In the genomic region with DNA sequence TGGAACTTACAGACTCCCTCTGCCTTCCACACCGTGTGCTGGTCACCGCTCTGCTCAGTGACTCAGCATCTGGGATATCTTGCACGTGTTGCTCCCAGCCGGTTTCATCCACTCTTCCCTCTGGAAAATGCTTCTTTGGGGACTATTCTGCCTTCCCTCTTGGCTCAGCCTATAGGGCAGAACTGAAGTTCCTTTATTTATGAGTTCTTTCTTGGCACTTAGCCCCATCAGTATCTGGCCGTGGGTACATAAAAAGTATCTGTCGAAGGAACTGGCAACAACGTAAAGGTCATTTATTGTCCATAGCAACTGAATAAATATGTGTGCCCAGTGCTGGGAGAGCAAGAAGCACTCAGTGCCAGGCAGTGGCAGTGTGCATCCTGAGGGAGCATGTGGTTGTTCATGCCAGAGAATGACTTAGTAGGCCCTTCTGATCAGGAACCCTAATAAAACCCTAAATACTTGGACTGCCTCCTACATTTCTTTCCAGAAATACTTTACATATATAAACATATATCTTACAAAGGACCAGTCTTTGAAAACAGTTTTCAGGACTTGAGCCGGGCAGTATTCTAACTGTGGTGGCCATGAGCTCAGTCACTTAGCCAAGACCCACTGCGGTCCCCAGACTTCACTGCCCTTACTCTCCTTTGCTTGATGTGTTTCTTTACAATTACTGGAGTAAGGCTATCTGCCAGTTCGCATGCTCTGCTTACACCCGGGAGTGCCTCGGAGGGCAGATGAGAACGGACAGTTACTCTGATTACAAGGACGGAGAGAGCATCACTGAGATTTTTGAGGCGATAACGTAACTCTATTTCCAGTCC, we compare ENCODE assay signal across 13 mouse cellular contexts.
A peak's percentile ranks its signal among the peaks of the same experiment; 100 is the strongest.
DNase-seq lines count a peak whose midpoint lies in the region; ATAC-seq and TF ChIP-seq lines count a peak whose summit lies in the region.
"Had no signal": no experiment of that assay in that cellular context is flagged by ENCODE, and none has a peak within 500 bp of the region (broad histone marks: within the 10 kb centered on the region; RNA-seq: fewer than 3 reads in every experiment).

No protein-coding gene starts in this region.

- H3K9me3 ChIP-seq in forebrain, postnatal 0 days (ENCODE audit: low read length), result no peaks in the 10 kb centered on the region
- no peaks in the 10 kb centered on the region for H3K9me3 ChIP-seq in forebrain, embryonic 11.5 days (ENCODE audit: control insufficient read depth, low read length)
- no peaks in the 10 kb centered on the region for H3K9me3 ChIP-seq in lung, embryonic 16.5 days (ENCODE audit: control insufficient read depth, low read length)
- H3K9me3 ChIP-seq in intestine, embryonic 16.5 days (ENCODE audit: control insufficient read depth, low read length), result no peaks in the 10 kb centered on the region
- H3K9me3 ChIP-seq in stomach, embryonic 15.5 days, result no peaks in the 10 kb centered on the region
- H3K9me3 ChIP-seq: liver, embryonic 13.5 days had no signal

- H3K4me2 ChIP-seq in forebrain, postnatal 0 days (ENCODE audit: low read depth), result no peak overlapping the region
- H3K4me2 ChIP-seq in forebrain, embryonic 11.5 days (ENCODE audit: low read depth, low read length, severe bottlenecking), result no peak overlapping the region
- peak overlapping the region; percentile 37 for H3K4me2 ChIP-seq in lung, embryonic 16.5 days (ENCODE audit: low read depth, low read length)
- H3K4me2 ChIP-seq in intestine, embryonic 16.5 days (ENCODE audit: low read depth, low read length), result no peak overlapping the region
- no peak overlapping the region for H3K4me2 ChIP-seq in stomach, embryonic 15.5 days
- H3K4me2 ChIP-seq: liver, embryonic 13.5 days had no signal

- peak; percentile 43 for ATAC-seq in forebrain, postnatal 0 days
- no peak for ATAC-seq in forebrain, embryonic 11.5 days (replicated peaks; ENCODE audit: low FRiP score)
- peak; percentile 56 for ATAC-seq in lung, embryonic 16.5 days (ENCODE audit: low read depth)
- peak; percentile 19; the same call in 1 of the 2 replicates for ATAC-seq in intestine, embryonic 16.5 days
- peak; percentile 42; the same call in 1 of the 2 replicates for ATAC-seq in stomach, embryonic 15.5 days (ENCODE audit: insufficient read depth, low FRiP score, low read depth)

- H3K27ac ChIP-seq in forebrain, postnatal 0 days (ENCODE audit: low read depth, low read length), result no peak overlapping the region
- no peak overlapping the region for H3K27ac ChIP-seq in forebrain, embryonic 11.5 days (ENCODE audit: low read depth, low read length)
- H3K27ac ChIP-seq in lung, embryonic 16.5 days (ENCODE audit: low read length), result peak overlapping the region; percentile 66
- H3K27ac ChIP-seq in intestine, embryonic 16.5 days (ENCODE audit: low read length), result peak overlapping the region; percentile 58
- peak overlapping the region; percentile 78 for H3K27ac ChIP-seq in stomach, embryonic 15.5 days
- H3K27ac ChIP-seq: liver, embryonic 13.5 days had no signal

- H3K9ac ChIP-seq in forebrain, postnatal 0 days, result no peak overlapping the region
- H3K9ac ChIP-seq in forebrain, embryonic 11.5 days (ENCODE audit: low read length), result no peak overlapping the region
- no peak overlapping the region for H3K9ac ChIP-seq in lung, embryonic 16.5 days (ENCODE audit: low read length)
- no peak overlapping the region for H3K9ac ChIP-seq in intestine, embryonic 16.5 days (ENCODE audit: low read depth, low read length)
- H3K9ac ChIP-seq in stomach, embryonic 15.5 days, result no peak overlapping the region
- H3K9ac ChIP-seq: liver, embryonic 13.5 days had no signal

- no peaks in the 10 kb centered on the region for H3K36me3 ChIP-seq in forebrain, postnatal 0 days (ENCODE audit: insufficient read depth)
- no peaks in the 10 kb centered on the region for H3K36me3 ChIP-seq in forebrain, embryonic 11.5 days (ENCODE audit: control insufficient read depth, insufficient read depth, low read length)
- H3K36me3 ChIP-seq in lung, embryonic 16.5 days (ENCODE audit: control insufficient read depth, insufficient read depth, low read length), result no peaks in the 10 kb centered on the region
- H3K36me3 ChIP-seq in intestine, embryonic 16.5 days (ENCODE audit: control insufficient read depth, insufficient read depth, low read length), result no peaks in the 10 kb centered on the region
- no peaks in the 10 kb centered on the region for H3K36me3 ChIP-seq in stomach, embryonic 15.5 days
- H3K36me3 ChIP-seq: liver, embryonic 13.5 days had no signal

- 56% methylated on average over 16 of the region's 16 CpGs for WGBS in forebrain, postnatal 0 days
- 92% methylated on average over 16 of the region's 16 CpGs for WGBS in forebrain, embryonic 11.5 days
- WGBS in lung, embryonic 16.5 days, result 46% methylated on average over 16 of the region's 16 CpGs
- WGBS in intestine, embryonic 16.5 days, result 63% methylated on average over 16 of the region's 16 CpGs
- WGBS in stomach, embryonic 15.5 days, result 44% methylated on average over 16 of the region's 16 CpGs

- H3K4me1 ChIP-seq in forebrain, postnatal 0 days (ENCODE audit: insufficient read depth), result no peaks in the 10 kb centered on the region
- H3K4me1 ChIP-seq in forebrain, embryonic 11.5 days (replicated peaks; ENCODE audit: control insufficient read depth, insufficient read depth, low read length), result peaks cover 5% of the 10 kb centered on the region; the same call in 1 of the 2 replicates
- H3K4me1 ChIP-seq in lung, embryonic 16.5 days (replicated peaks; ENCODE audit: control insufficient read depth, insufficient read depth, low read length), result peaks cover 18% of the 10 kb centered on the region
- H3K4me1 ChIP-seq in intestine, embryonic 16.5 days (ENCODE audit: control insufficient read depth, insufficient read depth, low read length), result peaks cover 12% of the 10 kb centered on the region
- H3K4me1 ChIP-seq in stomach, embryonic 15.5 days, result peaks cover 28% of the 10 kb centered on the region

- no peaks in the 10 kb centered on the region for H3K27me3 ChIP-seq in forebrain, postnatal 0 days (ENCODE audit: insufficient read depth, low read length)
- H3K27me3 ChIP-seq in forebrain, embryonic 11.5 days (ENCODE audit: control insufficient read depth, insufficient read depth, low read length), result no peaks in the 10 kb centered on the region
- H3K27me3 ChIP-seq in lung, embryonic 16.5 days (ENCODE audit: control insufficient read depth, insufficient read depth, low read depth, low read length), result no peaks in the 10 kb centered on the region
- no peaks in the 10 kb centered on the region for H3K27me3 ChIP-seq in intestine, embryonic 16.5 days (replicated peaks; ENCODE audit: control insufficient read depth, insufficient read depth, low read length)
- no peaks in the 10 kb centered on the region for H3K27me3 ChIP-seq in stomach, embryonic 15.5 days (replicated peaks)
- H3K27me3 ChIP-seq: CH12.LX; liver, embryonic 13.5 days had no signal

- H3K4me3 ChIP-seq in forebrain, postnatal 0 days (ENCODE audit: low read depth, low read length), result no peak overlapping the region
- no peak overlapping the region for H3K4me3 ChIP-seq in forebrain, embryonic 11.5 days (ENCODE audit: low read depth, low read length)
- no peak overlapping the region for H3K4me3 ChIP-seq in lung, embryonic 16.5 days (ENCODE audit: low read length)
- no peak overlapping the region for H3K4me3 ChIP-seq in intestine, embryonic 16.5 days (ENCODE audit: low read length)
- H3K4me3 ChIP-seq in stomach, embryonic 15.5 days (replicated peaks), result no peak overlapping the region
- H3K4me3 ChIP-seq: liver, embryonic 13.5 days; megakaryocyte, embryonic 14.5 days had no signal

- no peak for DNase-seq in forebrain, postnatal 0 days
- DNase-seq in forebrain, embryonic 11.5 days (ENCODE audit: low spot score), result no peak
- no peak for DNase-seq in lung, postnatal 10 days
- no peak for DNase-seq in heart, postnatal 4 days
- DNase-seq in cerebellum, postnatal 36 days, result no peak
- DNase-seq: cerebellum, postnatal 14 days; liver, embryonic 13.5 days; right cerebral cortex, postnatal 14 days had no signal

- no peak for TF ChIP-seq CTCF in forebrain, postnatal 0 days (IDR thresholded peaks at IDR 0.05; ENCODE audit: low read depth)

Comparison
In these comparisons a context has a peak if more than half of its experiments do, and no peak if none do; other contexts are left out.
1. H3K27ac ChIP-seq: peak in lung, embryonic 16.5 days (single experiment), intestine, embryonic 16.5 days (single experiment) and stomach, embryonic 15.5 days (single experiment); none in forebrain, postnatal 0 days (single experiment) and forebrain, embryonic 11.5 days (single experiment).